Mouse (Mus musculus) testis, adult 2 months (tissue): ENCODE results near the gene Gnai2.

Experiments used
- CTCF ChIP-seq: fragments of 200-500 bp; IDR thresholded peaks from 2 replicates; pipeline ENCODE4 v1.5.1; 2012; ENCODE audit warnings: low read depth, mild to moderate bottlenecking, inconsistent platforms, low read length, moderate library complexity; ENCODE audit not compliant: control insufficient read depth, insufficient read depth, insufficient replicate concordance
- POLR2A ChIP-seq: fragments of 200-500 bp; IDR thresholded peaks from 2 replicates; pipeline ENCODE4 v1.6.1; 2012; ENCODE audit warnings: low read depth, mild to moderate bottlenecking, inconsistent platforms, low read length, moderate library complexity; ENCODE audit not compliant: control insufficient read depth

DNA sequence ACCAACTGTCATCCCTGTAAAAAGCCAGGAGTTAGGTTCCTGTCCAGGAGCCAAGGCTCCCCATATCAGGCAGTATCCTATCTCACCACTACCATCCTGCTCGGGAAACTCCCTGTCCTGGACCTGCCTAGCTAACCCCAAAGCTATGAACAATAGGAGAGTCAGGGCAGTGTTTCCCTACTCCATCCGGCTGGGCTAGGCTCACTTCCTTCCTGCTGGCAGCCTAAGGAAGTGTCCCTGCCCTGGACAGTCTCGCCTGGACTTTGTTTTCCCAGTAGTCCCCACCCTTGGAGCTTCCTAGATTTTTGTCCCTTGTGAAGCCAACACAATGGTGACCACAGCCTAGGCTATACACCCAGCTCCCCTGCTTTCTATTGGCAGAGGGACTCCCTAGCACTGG is 68.3 kb downstream of the Gnai2 start:
- TF ChIP-seq CTCF (no peak), POLR2A (no peak)
